Mouse (Mus musculus) MEL (cell line): ENCODE results near the gene Gm21586.
"Not testable (repeated sequence)": the region's sequence is repeated elsewhere in the genome, so short reads cannot be mapped to it uniquely, and the experiment has no call there.

Source experiments
- CHD1 ChIP-seq: IDR thresholded peaks from 2 replicates; pipeline ENCODE4 v1.6.1; 2012; ENCODE audit warnings: low read depth, mild to moderate bottlenecking, inconsistent platforms, low read length, improper control_type of control experiment
- CTCF ChIP-seq, 3 experiments: IDR thresholded peaks in 2 of 3; conservative IDR thresholded peaks in 1 of 3; 2 replicates each; pipeline ENCODE4 v1.5.1; 2011 to 2012; ENCODE audit warnings: low read length in 3 of 3, low read depth in 2 of 3, mild to moderate bottlenecking in 2 of 3, improper control_type of control experiment in 1 of 3, inconsistent platforms in 1 of 3, mixed read lengths in 1 of 3, moderate library complexity in 1 of 3; ENCODE audit not compliant: control insufficient read depth in 1 of 3, insufficient read depth in 1 of 3, poor library complexity in 1 of 3, severe bottlenecking in 1 of 3
- EP300 ChIP-seq, 2 experiments: IDR thresholded peaks; 2 replicates each; pipeline ENCODE4 v1.6.1; 2011; ENCODE audit warnings: improper control_type of control experiment in 2 of 2, low read length in 2 of 2, low read depth in 1 of 2, mild to moderate bottlenecking in 1 of 2
- GATA1 ChIP-seq: IDR thresholded peaks from 2 replicates; pipeline ENCODE4 v1.6.1; 2011; ENCODE audit warnings: low read depth, low read length, improper control_type of control experiment
- MAFK ChIP-seq: IDR thresholded peaks from 2 replicates; pipeline ENCODE4 v1.6.1; 2011; ENCODE audit warnings: low read depth, mild to moderate bottlenecking, low read length, improper control_type of control experiment, borderline replicate concordance
- NRF1 ChIP-seq: IDR thresholded peaks from 2 replicates; pipeline ENCODE4 v1.6.1; 2014; ENCODE audit warnings: low read depth, mild to moderate bottlenecking, inconsistent platforms, low read length, improper control_type of control experiment, moderate library complexity; ENCODE audit not compliant: poor library complexity, insufficient read depth, severe bottlenecking
- TCF12 ChIP-seq: IDR thresholded peaks from 2 replicates; pipeline ENCODE4 v1.6.1; 2014; ENCODE audit warnings: low read depth, mild to moderate bottlenecking, inconsistent platforms, low read length, improper control_type of control experiment, moderate library complexity

GRCm38 (mm10) chr4:42466452-42466851 lies 27.3 kb downstream of the Gm21586 start, which contains the start of gene Gm2163:
- not testable (repeated sequence) for TF ChIP-seq GATA1; EP300 (IDR thresholded peaks at IDR 0.05; ENCODE audit: low read depth in 1 of 2, low read length in 2 of 2); TCF12; NRF1; CTCF (IDR thresholded peaks at IDR 0.05 in 2 of 3, conservative IDR thresholded peaks at IDR 0.05 in 1 of 3; ENCODE audit: control insufficient read depth in 1 of 3, insufficient read depth in 1 of 3, low read depth in 2 of 3, low read length in 3 of 3, poor library complexity in 1 of 3, severe bottlenecking in 1 of 3); MAFK; CHD1
